Mouse (Mus musculus) forebrain, embryonic 10.5 days (tissue): ENCODE data around the gene Med7. TPM values are rescaled to one million over a fixed set of nuclear protein-coding genes. Genes with fewer than 3 reads are reported as not detected.

ENCODE experiments used
- DNase-seq: peaks from one replicate; pipeline ENCODE4 v3.0.0-alpha.2; 2017; ENCODE audit warnings: low spot score; ENCODE audit errors: extremely low spot score
- H3K27ac ChIP-seq: fragments of 300-500 bp; sonication (generic); 2 replicates; pipeline ENCODE4 v1.5.1; 2016; ENCODE audit warnings: mild to moderate bottlenecking
- H3K27me3 ChIP-seq: fragments of 300-500 bp; sonication (generic); 2 replicates; pipeline ENCODE4 v1.6.1; 2016; ENCODE audit warnings: mild to moderate bottlenecking; ENCODE audit not compliant: poor library complexity, severe bottlenecking
- H3K36me3 ChIP-seq: fragments of 300-500 bp; sonication (generic); replicated peaks from 2 replicates; pipeline ENCODE4 v1.6.1; 2016; ENCODE audit warnings: mild to moderate bottlenecking, moderate library complexity
- H3K4me1 ChIP-seq: fragments of 300-500 bp; sonication (generic); 2 replicates; pipeline ENCODE4 v1.6.1; 2016
- H3K4me3 ChIP-seq: fragments of 300-500 bp; sonication (generic); 2 replicates; pipeline ENCODE4 v1.5.1; 2016; ENCODE audit warnings: mild to moderate bottlenecking, moderate library complexity
- H3K9me3 ChIP-seq: fragments of 300-500 bp; sonication (generic); 2 replicates; pipeline ENCODE4 v1.6.1; 2016; ENCODE audit warnings: mild to moderate bottlenecking, moderate library complexity
- WGBS: fragments of 180-500 bp; shearing (Covaris S2); methylation state at CpG from one replicate; pipeline ENCODE4 v1.1.7; 2016; 5-methylcytosine and 5-hydroxymethylcytosine counted together
- polyA plus RNA-seq: library from polyadenylated mRNA; unstranded; fragments of >200 nt; fragmentation: Nextera tagmentation; extraction: Ambion mirVana; gene quantifications from 2 replicates; pipeline ENCODE4 v1.2.1, GENCODE M21; 2016

Med7 gene
- polyA plus RNA-seq, 1 experiment from 2014 or later = 96.8 TPM

GRCm38 (mm10) chr11:46437459-46438000, 805 bp downstream of the Med7 start:
- H3K4me3 ChIP-seq = peak overlapping the region; percentile 95
- no peaks in the 10 kb centered on the region for H3K27me3 ChIP-seq
- peak; percentile 40 for DNase-seq
- peak overlapping the region; percentile 97 for H3K27ac ChIP-seq
- peaks cover 13% of the 10 kb centered on the region for H3K4me1 ChIP-seq
- H3K36me3 ChIP-seq = peaks cover 39% of the 10 kb centered on the region
- WGBS = 2% methylated on average over 23 of the region's 23 CpGs
- H3K9me3 ChIP-seq = no peaks in the 10 kb centered on the region

GRCm38 (mm10) chr11:46439005-46439543, 2.3 kb downstream of the Med7 start:
- DNase-seq = no peak
- Histone ChIP-seq H3K27ac (no peak overlapping the region), H3K4me1 (peaks cover 13% of the 10 kb centered on the region), H3K36me3 (peaks cover 54% of the 10 kb centered on the region), H3K4me3 (no peak overlapping the region), H3K9me3 (no peaks in the 10 kb centered on the region), H3K27me3 (no peaks in the 10 kb centered on the region)
- WGBS = 95% methylated on average over 5 of the region's 5 CpGs

- no peaks in the 10 kb centered on the region for H3K27me3 ChIP-seq
- H3K27ac ChIP-seq = no peak overlapping the region
- peaks cover 8% of the 10 kb centered on the region for H3K4me1 ChIP-seq
- H3K36me3 ChIP-seq = peaks cover 55% of the 10 kb centered on the region
- no peaks in the 10 kb centered on the region for H3K9me3 ChIP-seq
- no peak for DNase-seq
- H3K4me3 ChIP-seq = no peak overlapping the region
- 88% methylated on average over 1 of the region's 1 CpGs for WGBS
Measured at GRCm38 (mm10) chr11:46441774-46442173, 5.0 kb downstream of the Med7 start.

- Histone ChIP-seq H3K27me3 (no peaks in the 10 kb centered on the region), H3K4me3 (no peak overlapping the region), H3K4me1 (0 out of 2 replicates have a peak, but pooled peaks cover 1% of the 10 kb centered on the region), H3K27ac (no peak overlapping the region), H3K36me3 (peaks cover 55% of the 10 kb centered on the region), H3K9me3 (no peaks in the 10 kb centered on the region)
- no peak for DNase-seq
- WGBS = 90% methylated on average over 1 of the region's 1 CpGs
Measured at GRCm38 (mm10) chr11:46443152-46443551, 6.4 kb downstream of the Med7 start.

- DNase-seq = no peak
Measured at GRCm38 (mm10) chr11:46443979-46444378, 7.3 kb downstream of the Med7 start.

GRCm38 (mm10) chr11:46446150-46446549, 9.4 kb downstream of the Med7 start:
- WGBS = 91% methylated on average over 6 of the region's 6 CpGs
- no peaks in the 10 kb centered on the region for H3K27me3 ChIP-seq
- H3K27ac ChIP-seq = no peak overlapping the region
- DNase-seq = no peak
- H3K9me3 ChIP-seq = no peaks in the 10 kb centered on the region
- no peaks in the 10 kb centered on the region for H3K4me1 ChIP-seq
- H3K36me3 ChIP-seq = peaks cover 30% of the 10 kb centered on the region
- H3K4me3 ChIP-seq = no peak overlapping the region

More at GRCm38 (mm10) chr11:46443979-46444378, 7.3 kb downstream of the Med7 start:
- Histone ChIP-seq H3K4me3 (no peak overlapping the region), H3K27ac (no peak overlapping the region), H3K9me3 (no peaks in the 10 kb centered on the region), H3K36me3 (peaks cover 52% of the 10 kb centered on the region), H3K27me3 (no peaks in the 10 kb centered on the region), H3K4me1 (no peaks in the 10 kb centered on the region)
- 93% methylated on average over 5 of the region's 5 CpGs for WGBS

GRCm38 (mm10) chr11:46447644-46448484, 11.1 kb downstream of the Med7 start:
- Histone ChIP-seq H3K27ac (no peak overlapping the region), H3K4me1 (no peaks in the 10 kb centered on the region), H3K9me3 (no peaks in the 10 kb centered on the region), H3K27me3 (no peaks in the 10 kb centered on the region), H3K36me3 (peaks cover 13% of the 10 kb centered on the region), H3K4me3 (no peak overlapping the region)
- 84% methylated on average over 13 of the region's 13 CpGs for WGBS
- DNase-seq = no peak

- no peaks in the 10 kb centered on the region for H3K27me3 ChIP-seq
- H3K36me3 ChIP-seq = no peaks in the 10 kb centered on the region
- no peak for DNase-seq
- H3K4me1 ChIP-seq = no peaks in the 10 kb centered on the region
- 86% methylated on average over 11 of the region's 11 CpGs for WGBS
- no peak overlapping the region for H3K4me3 ChIP-seq
- no peaks in the 10 kb centered on the region for H3K9me3 ChIP-seq
- H3K27ac ChIP-seq = no peak overlapping the region
Measured at GRCm38 (mm10) chr11:46449461-46450080, 12.8 kb downstream of the Med7 start.

- WGBS = 81% methylated on average over 6 of the region's 6 CpGs
Measured at GRCm38 (mm10) chr11:46454453-46455045, 17.8 kb downstream of the Med7 start, which contains the start of gene Havcr2. Gene Havcr2, plus strand, starts transcription at chr11:46454935.

GRCm38 (mm10) chr11:46459960-46460359, 23.2 kb downstream of the Med7 start:
- Histone ChIP-seq H3K36me3 (no peaks in the 10 kb centered on the region), H3K4me3 (no peak overlapping the region), H3K27ac (no peak overlapping the region), H3K27me3 (no peaks in the 10 kb centered on the region), H3K9me3 (no peaks in the 10 kb centered on the region), H3K4me1 (no peaks in the 10 kb centered on the region)
- no peak for DNase-seq
- 92% methylated on average over 3 of the region's 3 CpGs for WGBS

More at GRCm38 (mm10) chr11:46454453-46455045, 17.8 kb downstream of the Med7 start, which contains the start of gene Havcr2:
- no peak within 1 kb of the TSS for H3K27ac ChIP-seq
- H3K27me3 ChIP-seq = no peaks in the 10 kb centered on the region
- no peak within 1 kb of the TSS for H3K4me3 ChIP-seq
- DNase-seq = no peak
- no peaks in the 10 kb centered on the region for H3K9me3 ChIP-seq
- no peaks in the 10 kb centered on the region for H3K36me3 ChIP-seq
- H3K4me1 ChIP-seq = no peaks in the 10 kb centered on the region

- no peaks in the 10 kb centered on the region for H3K9me3 ChIP-seq
- no peak overlapping the region for H3K4me3 ChIP-seq
- H3K4me1 ChIP-seq = no peaks in the 10 kb centered on the region
- H3K27me3 ChIP-seq = no peaks in the 10 kb centered on the region
- no peak overlapping the region for H3K27ac ChIP-seq
- no peak for DNase-seq
- H3K36me3 ChIP-seq = no peaks in the 10 kb centered on the region
- WGBS = 81% methylated on average over 5 of the region's 5 CpGs
Measured at GRCm38 (mm10) chr11:46461362-46461761, 24.6 kb downstream of the Med7 start.

- Histone ChIP-seq H3K36me3 (no peaks in the 10 kb centered on the region), H3K27me3 (no peaks in the 10 kb centered on the region), H3K4me1 (no peaks in the 10 kb centered on the region), H3K27ac (no peak overlapping the region), H3K9me3 (no peaks in the 10 kb centered on the region), H3K4me3 (no peak overlapping the region)
- DNase-seq = no peak
- 72% methylated on average over 5 of the region's 5 CpGs for WGBS
Measured at GRCm38 (mm10) chr11:46461931-46462330, 25.2 kb downstream of the Med7 start.
